Mouse (Mus musculus): ENCODE measurements around the gene Plin2. TPM values are rescaled to one million over a fixed set of nuclear protein-coding genes. Genes with fewer than 3 reads are reported as not detected.

The Plin2 gene
- polyA plus RNA-seq, 1 experiment, result 49.0 TPM

GRCm38 (mm10) chr4:86708801-86709200 is 38.9 kb upstream of the Plin2 start:
- H3K4me3 ChIP-seq (replicated peaks; ENCODE audit: control insufficient read depth, low read depth, low read length), result no peak overlapping the region
- no peaks in the 10 kb centered on the region; the same call in 1 of the 2 replicates for H3K4me1 ChIP-seq (ENCODE audit: control insufficient read depth, insufficient read depth, low read length)
- WGBS, result 79% methylated on average over 1 of the region's 1 CpGs
- H3K27ac ChIP-seq (ENCODE audit: control insufficient read depth, insufficient read depth, low read depth, low read length, poor library complexity), result no peak overlapping the region
- TF ChIP-seq POLR2A (IDR thresholded peaks at IDR 0.05; ENCODE audit: borderline replicate concordance, control insufficient read depth, low read depth, low read length) (no peak), CTCF (IDR thresholded peaks at IDR 0.05; ENCODE audit: control insufficient read depth, insufficient read depth, low read length) (no peak)

GRCm38 (mm10) chr4:86699161-86699865 is 29.5 kb upstream of the Plin2 start:
- TF ChIP-seq CTCF (IDR thresholded peaks at IDR 0.05; ENCODE audit: control insufficient read depth, insufficient read depth, low read length), result no peak
- Histone ChIP-seq H3K27ac (ENCODE audit: control insufficient read depth, insufficient read depth, low read depth, low read length, poor library complexity) (no peak overlapping the region), H3K4me1 (ENCODE audit: control insufficient read depth, insufficient read depth, low read length) (no peaks in the 10 kb centered on the region; the same call in 1 of the 2 replicates), H3K4me3 (replicated peaks; ENCODE audit: control insufficient read depth, low read depth, low read length) (no peak overlapping the region)
- 63% methylated on average over 5 of the region's 5 CpGs for WGBS

DNA sequence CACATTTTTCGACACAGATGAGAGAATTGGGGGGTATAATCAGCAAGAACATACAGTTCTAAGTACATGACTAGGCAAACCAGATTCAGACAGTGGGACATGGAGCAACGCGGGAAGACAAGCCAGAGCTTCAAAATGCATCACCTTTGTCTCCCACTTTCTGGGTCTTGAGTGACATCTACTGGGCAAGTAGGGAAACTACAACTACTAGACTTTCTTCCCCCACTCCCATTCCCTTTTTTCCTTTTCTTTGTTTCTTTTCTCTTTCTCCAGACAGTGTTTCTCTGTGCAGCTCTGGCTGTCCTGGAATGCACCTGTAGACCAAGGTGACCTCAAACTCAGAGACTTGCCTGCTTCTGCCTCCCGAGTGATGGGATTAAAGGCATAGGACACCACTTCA is 27.0 kb upstream of the Plin2 start:
- H3K4me1 ChIP-seq (ENCODE audit: control insufficient read depth, insufficient read depth, low read length), result no peaks in the 10 kb centered on the region; the same call in 1 of the 2 replicates
- no peak overlapping the region for H3K27ac ChIP-seq (ENCODE audit: control insufficient read depth, insufficient read depth, low read depth, low read length, poor library complexity)
- TF ChIP-seq CTCF (IDR thresholded peaks at IDR 0.05; ENCODE audit: control insufficient read depth, insufficient read depth, low read length) (peak; percentile 51), POLR2A (IDR thresholded peaks at IDR 0.05; ENCODE audit: borderline replicate concordance, control insufficient read depth, low read depth, low read length) (no peak)
- 8% methylated on average over 4 of the region's 4 CpGs for WGBS
- no peak overlapping the region for H3K4me3 ChIP-seq (replicated peaks; ENCODE audit: control insufficient read depth, low read depth, low read length)

GRCm38 (mm10) chr4:86695081-86695480 is 25.2 kb upstream of the Plin2 start:
- Histone ChIP-seq H3K27ac (ENCODE audit: control insufficient read depth, insufficient read depth, low read depth, low read length, poor library complexity) (no peak overlapping the region), H3K4me3 (replicated peaks; ENCODE audit: control insufficient read depth, low read depth, low read length) (no peak overlapping the region), H3K4me1 (ENCODE audit: control insufficient read depth, insufficient read depth, low read length) (no peaks in the 10 kb centered on the region; the same call in 1 of the 2 replicates)
- no peak for TF ChIP-seq POLR2A (IDR thresholded peaks at IDR 0.05; ENCODE audit: borderline replicate concordance, control insufficient read depth, low read depth, low read length)
- TF ChIP-seq CTCF (IDR thresholded peaks at IDR 0.05; ENCODE audit: control insufficient read depth, insufficient read depth, low read length), result no peak
- 38% methylated on average over 6 of the region's 6 CpGs for WGBS

DNA sequence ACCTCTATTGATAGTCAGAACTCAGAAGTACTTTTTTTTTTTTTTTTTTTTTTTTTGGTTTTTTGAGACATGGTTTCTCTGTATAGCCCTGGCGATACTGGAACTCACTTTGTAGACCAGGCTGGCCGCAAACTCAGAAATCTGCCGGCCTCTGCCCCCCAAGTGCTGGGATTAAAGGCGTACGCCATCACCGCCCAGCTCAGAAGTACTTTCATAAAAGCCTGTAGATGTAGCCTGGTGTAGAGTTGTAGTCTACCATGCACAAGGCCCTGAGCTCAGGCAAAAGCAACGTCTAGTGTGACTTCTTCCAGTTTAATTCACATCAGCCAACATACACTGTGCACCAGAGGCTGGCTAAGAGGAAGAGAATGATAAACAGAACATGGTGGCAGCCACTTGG is 23.1 kb upstream of the Plin2 start:
- H3K27ac ChIP-seq (ENCODE audit: control insufficient read depth, insufficient read depth, low read depth, low read length, poor library complexity), result no peak overlapping the region
- TF ChIP-seq CTCF (IDR thresholded peaks at IDR 0.05; ENCODE audit: control insufficient read depth, insufficient read depth, low read length) (no peak), POLR2A (IDR thresholded peaks at IDR 0.05; ENCODE audit: borderline replicate concordance, control insufficient read depth, low read depth, low read length) (no peak)
- 88% methylated on average over 7 of the region's 7 CpGs for WGBS
- H3K4me1 ChIP-seq (ENCODE audit: control insufficient read depth, insufficient read depth, low read length), result no peaks in the 10 kb centered on the region; the same call in 1 of the 2 replicates
- H3K4me3 ChIP-seq (replicated peaks; ENCODE audit: control insufficient read depth, low read depth, low read length), result no peak overlapping the region

GRCm38 (mm10) chr4:86691290-86691689 is 21.4 kb upstream of the Plin2 start:
- Histone ChIP-seq H3K4me1 (ENCODE audit: control insufficient read depth, insufficient read depth, low read length) (no peaks in the 10 kb centered on the region; the same call in 1 of the 2 replicates), H3K27ac (ENCODE audit: control insufficient read depth, insufficient read depth, low read depth, low read length, poor library complexity) (no peak overlapping the region), H3K4me3 (replicated peaks; ENCODE audit: control insufficient read depth, low read depth, low read length) (no peak overlapping the region)
- no peak for TF ChIP-seq CTCF (IDR thresholded peaks at IDR 0.05; ENCODE audit: control insufficient read depth, insufficient read depth, low read length)
- no peak for TF ChIP-seq POLR2A (IDR thresholded peaks at IDR 0.05; ENCODE audit: borderline replicate concordance, control insufficient read depth, low read depth, low read length)
- 81% methylated on average over 4 of the region's 4 CpGs for WGBS

- Histone ChIP-seq H3K4me1 (ENCODE audit: control insufficient read depth, insufficient read depth, low read length) (no peaks in the 10 kb centered on the region; the same call in 1 of the 2 replicates), H3K4me3 (replicated peaks; ENCODE audit: control insufficient read depth, low read depth, low read length) (no peak overlapping the region), H3K27ac (ENCODE audit: control insufficient read depth, insufficient read depth, low read depth, low read length, poor library complexity) (no peak overlapping the region)
- no peak for TF ChIP-seq POLR2A (IDR thresholded peaks at IDR 0.05; ENCODE audit: borderline replicate concordance, control insufficient read depth, low read depth, low read length)
- no peak for TF ChIP-seq CTCF (IDR thresholded peaks at IDR 0.05; ENCODE audit: control insufficient read depth, insufficient read depth, low read length)
- 66% methylated on average over 6 of the region's 6 CpGs for WGBS
These were observed 20.9 kb upstream of the Plin2 start for GRCm38 (mm10) chr4:86690768-86691167.

GRCm38 (mm10) chr4:86690194-86690593 is 20.3 kb upstream of the Plin2 start:
- 9% methylated on average over 7 of the region's 7 CpGs for WGBS
- H3K27ac ChIP-seq (ENCODE audit: control insufficient read depth, insufficient read depth, low read depth, low read length, poor library complexity), result no peak overlapping the region
- H3K4me1 ChIP-seq (ENCODE audit: control insufficient read depth, insufficient read depth, low read length), result no peaks in the 10 kb centered on the region; the same call in 1 of the 2 replicates
- no peak overlapping the region for H3K4me3 ChIP-seq (replicated peaks; ENCODE audit: control insufficient read depth, low read depth, low read length)
- TF ChIP-seq POLR2A (IDR thresholded peaks at IDR 0.05; ENCODE audit: borderline replicate concordance, control insufficient read depth, low read depth, low read length), result no peak
- no peak for TF ChIP-seq CTCF (IDR thresholded peaks at IDR 0.05; ENCODE audit: control insufficient read depth, insufficient read depth, low read length)
